Mouse (Mus musculus) testis, postnatal 10 days (tissue): ENCODE measurements around the gene Cyth1.
A peak's percentile ranks its signal among the peaks of the same experiment; 100 is the strongest.

Source experiments
- DNase-seq: peaks from one replicate; pipeline ENCODE4 v3.0.0; 2021; ENCODE audit warnings: low spot score

The Cyth1 gene

GRCm38 (mm10) chr11:118248150-118249011, at the start of gene Cyth1:
Gene Cyth1, minus strand, starts transcription at chr11:118248592.
- peak; percentile 99 for DNase-seq

- no peak for DNase-seq
Measured at GRCm38 (mm10) chr11:118297967-118298366, 49.6 kb upstream of the Cyth1 start.

GRCm38 (mm10) chr11:118295026-118295425, 46.6 kb upstream of the Cyth1 start:
- no peak for DNase-seq

- no peak for DNase-seq
Measured at GRCm38 (mm10) chr11:118292671-118293070, 44.3 kb upstream of the Cyth1 start.

DNA sequence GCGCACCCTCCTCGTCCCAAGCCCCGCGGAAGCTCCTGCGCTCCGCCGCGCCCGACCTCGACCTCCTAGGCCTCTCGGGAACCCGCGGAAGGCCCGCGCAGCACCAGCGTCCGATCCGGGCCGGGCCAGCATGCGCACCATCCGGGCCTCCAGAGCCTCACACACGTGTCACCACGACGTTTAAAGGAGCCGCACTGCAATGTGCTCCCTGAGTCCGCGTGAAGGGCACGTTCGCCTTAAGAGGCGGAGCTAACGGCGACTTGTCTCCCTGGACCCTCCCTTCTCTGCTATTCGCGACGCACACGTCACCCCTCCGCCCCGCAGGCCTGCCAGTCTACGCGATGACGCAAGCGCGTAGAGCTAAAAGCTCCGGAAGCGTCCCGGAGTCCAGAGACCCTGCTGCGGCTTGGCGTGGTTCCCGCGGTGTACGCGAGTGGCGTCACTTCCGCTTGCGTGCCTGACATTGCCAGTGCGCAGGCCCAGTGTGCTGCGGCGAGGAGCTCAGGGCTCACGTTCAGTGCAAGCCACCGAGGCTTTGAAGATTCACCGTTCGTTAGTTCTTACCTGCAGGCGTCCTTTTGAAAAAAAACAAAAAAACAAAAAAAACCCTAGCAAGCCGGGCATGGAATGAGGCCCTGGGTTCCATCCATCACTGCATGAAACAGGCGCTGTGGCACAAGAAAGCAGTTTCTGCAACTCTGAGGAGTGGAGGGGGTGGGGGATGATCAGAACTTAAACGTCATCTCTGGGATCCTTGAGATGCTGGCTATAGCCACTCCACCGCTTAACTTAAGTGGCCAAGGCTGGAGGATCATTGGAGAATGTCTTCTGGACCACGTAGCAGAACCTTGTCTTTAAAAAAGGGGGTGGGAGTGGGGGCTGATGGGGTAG, 41.9 kb upstream of the Cyth1 start, which contains the start of gene Usp36:
TSS of gene Usp36 (minus strand) at position 246 of the 891 bp plus-strand sequence.
- DNase-seq: peak; percentile 99

DNA sequence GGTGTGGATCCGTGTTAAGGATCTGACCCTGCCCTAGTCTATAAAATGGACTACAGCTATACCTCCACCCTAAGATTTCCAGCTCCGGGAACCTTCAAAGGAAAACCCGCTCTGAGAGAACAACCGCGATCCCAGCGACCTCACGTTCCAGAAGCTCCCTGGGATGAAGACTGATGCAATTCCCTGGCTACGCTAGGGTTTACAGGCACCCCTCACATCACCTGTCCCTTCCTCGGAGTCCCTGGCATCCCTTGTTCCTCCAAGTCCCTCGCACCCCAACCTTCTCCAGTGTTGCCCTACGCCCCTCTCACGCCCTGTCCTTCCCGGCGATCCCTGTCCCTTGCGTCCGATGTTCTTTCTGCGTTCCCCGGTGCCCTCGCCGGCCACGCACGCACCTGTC, 41.2 kb upstream of the Cyth1 start:
- no peak for DNase-seq

DNA sequence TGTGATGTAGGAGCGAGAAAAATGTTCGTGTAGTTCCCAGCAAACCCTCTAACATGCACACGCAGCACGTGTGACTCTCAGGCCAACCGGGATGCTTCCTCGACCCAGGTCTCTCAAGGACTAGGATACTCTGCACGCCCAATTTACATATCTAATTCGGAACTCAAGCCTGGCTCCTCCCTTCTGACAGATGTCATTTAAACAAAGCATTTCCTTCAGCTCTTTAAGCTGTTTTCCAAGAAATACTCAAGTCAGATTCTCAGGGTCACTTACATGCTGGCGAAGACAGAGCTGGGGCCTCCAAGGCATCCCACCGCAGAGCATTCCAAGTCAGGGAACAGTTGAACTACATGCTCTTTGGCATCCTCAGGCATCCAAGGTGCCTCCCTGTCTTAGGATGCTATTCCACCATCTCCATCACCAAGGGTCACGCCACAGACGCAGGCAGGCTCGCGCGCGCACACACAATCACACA, 40.7 kb upstream of the Cyth1 start:
- DNase-seq: no peak

GRCm38 (mm10) chr11:118287573-118287972, 39.2 kb upstream of the Cyth1 start:
- no peak for DNase-seq

- DNase-seq: no peak
Measured at GRCm38 (mm10) chr11:118286434-118286833, 38.0 kb upstream of the Cyth1 start.

DNA sequence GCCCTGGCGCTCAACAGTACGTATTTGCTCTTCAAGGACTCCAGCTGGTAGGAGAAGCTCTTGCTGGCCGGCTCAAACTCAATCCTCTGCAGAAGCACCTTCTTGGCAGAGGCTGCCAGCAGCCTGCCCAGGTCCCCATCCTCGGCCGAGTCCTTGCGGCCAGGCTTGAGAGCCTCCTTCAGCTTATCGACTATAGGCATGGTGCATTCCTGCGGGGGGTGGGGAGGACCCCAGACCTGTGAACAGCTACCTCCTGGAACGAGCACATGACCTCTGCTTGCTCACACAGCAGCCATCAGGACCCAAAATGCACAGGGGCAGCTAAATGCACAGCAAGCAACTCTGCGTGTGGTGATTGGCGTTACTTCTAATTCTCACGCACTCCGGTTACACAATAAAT, 37.4 kb upstream of the Cyth1 start:
- DNase-seq: no peak

GRCm38 (mm10) chr11:118280218-118280617, 31.8 kb upstream of the Cyth1 start:
- no peak for DNase-seq

DNA sequence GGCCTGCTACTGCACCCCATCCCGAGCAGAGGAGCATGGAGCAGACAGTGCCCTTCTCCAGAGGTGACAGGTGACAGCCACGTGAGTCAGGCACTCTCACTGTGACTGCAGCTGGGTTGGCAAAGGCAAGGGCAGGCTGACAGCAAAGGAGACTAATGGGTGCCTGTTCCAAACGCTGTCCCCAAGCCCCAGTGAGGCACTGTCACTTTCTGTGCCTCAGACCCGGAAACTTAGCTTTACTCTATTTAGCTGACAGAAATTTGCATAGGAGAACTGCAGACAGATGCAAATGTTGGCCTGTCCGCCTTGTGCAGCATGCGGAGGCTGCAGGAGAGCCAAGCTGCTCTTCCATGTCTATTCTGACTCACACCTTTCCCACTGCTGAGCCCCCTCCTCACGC, 27.9 kb upstream of the Cyth1 start:
- DNase-seq: no peak

DNA sequence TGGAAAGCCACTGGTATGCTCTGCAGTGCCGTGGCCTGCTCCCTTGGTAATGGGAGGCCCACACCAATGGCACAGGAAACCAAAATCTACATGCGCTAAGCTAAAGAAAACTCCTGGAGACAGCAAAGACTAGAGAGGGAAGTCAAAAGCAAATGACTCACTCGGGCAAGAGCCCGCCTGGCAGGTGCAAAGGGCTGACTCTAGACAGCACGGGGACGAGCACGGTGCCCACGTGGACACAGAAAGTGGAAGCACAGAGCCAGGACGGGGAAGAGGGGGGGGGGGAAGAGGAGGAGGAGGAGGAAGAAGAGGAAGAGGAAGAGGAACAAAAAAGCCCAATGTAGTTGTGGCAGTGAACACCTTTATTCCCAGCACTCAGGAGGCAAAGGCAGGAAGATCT, 26.7 kb upstream of the Cyth1 start:
- DNase-seq: no peak

- DNase-seq: no peak
Measured at GRCm38 (mm10) chr11:118269827-118270226, 21.4 kb upstream of the Cyth1 start.

DNA sequence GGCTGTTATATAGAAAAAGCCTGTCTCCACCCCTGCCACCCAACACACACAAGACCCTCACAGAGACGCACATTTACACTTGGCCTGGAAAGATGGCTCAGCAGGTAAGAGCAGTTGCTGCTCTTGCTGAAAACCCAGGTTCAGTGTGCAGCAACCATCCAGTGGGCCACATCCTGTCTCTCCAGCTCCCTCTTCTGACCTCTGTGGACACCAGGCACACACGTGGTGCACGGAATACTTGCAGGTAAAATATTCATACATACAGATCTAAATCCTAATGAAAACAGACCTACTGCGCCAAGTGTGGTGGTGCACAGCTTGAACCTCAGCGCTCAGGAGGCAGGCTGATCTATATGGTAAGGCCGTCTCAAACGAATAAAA, 18.3 kb upstream of the Cyth1 start:
- DNase-seq: no peak

DNA sequence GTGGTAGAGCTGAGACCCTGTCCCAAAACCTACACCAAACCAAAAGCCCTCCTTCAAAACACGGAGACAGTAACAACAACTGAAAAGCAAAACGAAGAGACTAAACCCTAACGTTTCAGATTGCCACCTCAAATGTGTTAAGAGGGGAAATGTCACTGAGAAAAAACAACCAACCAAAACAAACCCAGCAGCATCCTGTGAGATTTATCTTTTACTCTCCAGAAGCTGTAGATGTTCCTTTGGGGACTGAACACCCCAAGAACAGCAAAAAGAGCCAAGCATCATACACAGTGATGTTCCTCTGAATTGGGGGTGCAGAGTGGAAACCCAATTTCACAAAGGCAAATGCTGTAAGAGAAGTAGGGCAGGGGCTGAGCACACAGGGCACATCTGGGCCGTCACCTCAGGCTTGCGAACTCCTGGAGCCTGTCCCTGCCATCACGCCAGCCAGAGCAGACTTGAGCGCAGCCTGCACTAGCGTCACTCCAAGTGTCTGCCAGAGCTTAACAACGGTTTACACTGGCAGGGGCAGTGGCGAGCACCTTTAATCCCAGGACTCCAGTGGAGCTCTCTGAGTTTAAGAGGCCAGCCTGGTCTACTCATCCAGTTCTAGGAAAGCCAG, 17.8 kb upstream of the Cyth1 start:
- no peak for DNase-seq

DNA sequence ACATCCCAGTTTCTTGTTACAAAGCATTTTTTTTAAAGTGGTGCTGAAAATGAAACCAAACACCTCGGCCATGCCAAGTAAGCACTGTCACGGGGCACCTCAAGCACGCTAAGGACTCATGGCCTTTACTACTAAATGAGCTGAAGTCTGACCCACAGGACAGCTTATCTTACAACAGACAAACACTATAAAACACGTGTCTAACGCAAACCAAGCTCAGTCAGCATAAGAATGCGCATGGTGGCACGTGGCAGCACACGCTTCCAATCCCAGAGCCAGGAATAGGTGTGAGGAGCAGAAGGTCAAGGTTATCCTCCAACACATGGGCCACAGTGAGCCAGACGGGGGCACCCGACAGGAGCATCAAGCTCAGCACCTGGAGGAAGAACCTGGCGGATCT, 17.2 kb upstream of the Cyth1 start:
- no peak for DNase-seq

DNA sequence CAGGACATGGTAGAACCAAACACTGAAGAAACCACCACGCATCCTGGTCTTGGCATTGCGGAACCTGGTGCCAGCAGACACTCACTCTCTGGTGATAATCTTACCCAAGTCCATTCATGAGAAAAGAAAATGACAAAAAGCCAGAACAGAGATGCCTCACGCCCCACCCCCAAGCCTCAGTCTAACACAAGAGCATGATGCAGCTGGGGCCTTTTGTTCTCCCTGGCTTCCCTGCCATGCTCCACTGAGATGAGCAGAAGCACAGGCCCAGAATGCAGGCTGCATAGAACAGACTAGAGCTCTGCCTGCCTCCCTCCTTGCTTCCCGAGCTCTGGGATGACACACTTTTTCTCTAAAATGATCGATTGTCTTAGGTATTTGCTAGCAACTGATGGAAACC, 14.8 kb upstream of the Cyth1 start:
- DNase-seq: no peak

DNA sequence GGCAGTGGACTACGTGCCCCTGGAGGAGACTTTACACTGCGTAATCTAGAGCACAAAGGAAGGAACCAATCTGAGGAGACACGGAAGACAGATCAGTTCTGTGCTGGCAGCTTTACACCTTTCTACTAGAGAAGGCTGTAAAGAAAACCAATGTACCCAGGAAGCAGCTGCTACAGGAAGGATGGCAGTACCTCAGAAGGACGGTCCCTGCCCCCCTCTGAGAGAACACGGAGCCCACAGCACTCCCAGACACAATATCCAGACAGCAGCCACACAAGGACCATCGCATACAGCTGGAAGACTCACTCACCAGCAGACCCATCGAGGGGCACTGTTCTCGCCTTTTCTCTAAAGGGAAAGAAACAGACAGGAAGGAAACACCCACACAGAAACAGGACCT, 11.7 kb upstream of the Cyth1 start:
- no peak for DNase-seq

- DNase-seq: no peak
Measured at GRCm38 (mm10) chr11:118259580-118259979, 11.2 kb upstream of the Cyth1 start.

DNA sequence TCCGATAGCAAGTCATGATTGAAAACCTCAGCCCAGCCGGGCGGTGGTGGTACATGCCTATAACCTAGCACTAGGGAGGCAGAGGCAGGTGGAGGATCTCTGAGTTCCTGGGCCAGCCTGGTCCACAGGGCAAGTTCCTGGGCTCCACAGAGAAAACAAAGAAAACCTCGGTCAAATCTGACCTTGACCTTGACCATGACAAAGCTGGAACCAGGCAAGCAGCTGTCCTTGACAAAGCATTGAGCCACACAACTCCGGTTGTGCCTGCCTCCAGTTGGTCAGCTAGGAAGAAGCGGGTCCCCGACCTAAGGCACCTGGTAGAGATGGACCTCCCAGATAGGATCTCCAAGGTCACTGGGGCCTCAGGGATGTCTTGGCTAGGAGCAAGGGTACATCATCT, 8.0 kb upstream of the Cyth1 start:
- no peak for DNase-seq

GRCm38 (mm10) chr11:118254159-118254951, 6.0 kb upstream of the Cyth1 start:
- peak; percentile 81 for DNase-seq
